Mouse (Mus musculus) gastrocnemius, postnatal 10 days (tissue): Measurements from ENCODE around the gene Rcsd1. TPM values are rescaled to one million over a fixed set of nuclear protein-coding genes. Genes with fewer than 3 reads are reported as not detected.

ENCODE experiments used
- DNase-seq: peaks from one replicate; pipeline ENCODE4 v3.0.0; 2021; ENCODE audit warnings: mixed read lengths
- microRNA-seq, 2 experiments: library from miRNA; unstranded; fragments of <30 nt; microRNA quantifications; one replicate each; pipeline ENCODE4 v1.2.0; 2021
- total RNA-seq, 2 experiments: library from RNA; stranded (reverse); gene quantifications; 2 replicates each; pipeline ENCODE4 v1.2.3; 2021

The Rcsd1 gene
- total RNA-seq, 2 experiments from 2014 or later: 128 to 138 TPM

- DNase-seq: no peak
Measured at GRCm38 (mm10) chr1:165625058-165625457, 84.5 kb downstream of the Rcsd1 start.

GRCm38 (mm10) chr1:165618201-165618624, 91.3 kb downstream of the Rcsd1 start:
- DNase-seq: peak; percentile 70

GRCm38 (mm10) chr1:165617166-165617891, 92.2 kb downstream of the Rcsd1 start:
- DNase-seq: no peak

- no peak for DNase-seq
Measured at GRCm38 (mm10) chr1:165616652-165617051, 92.9 kb downstream of the Rcsd1 start.

- no peak for DNase-seq
Measured at GRCm38 (mm10) chr1:165614793-165615192, 94.8 kb downstream of the Rcsd1 start.

GRCm38 (mm10) chr1:165613926-165614325, 95.6 kb downstream of the Rcsd1 start:
- DNase-seq: no peak

- no peak for DNase-seq
Measured at GRCm38 (mm10) chr1:165612714-165613113, 96.8 kb downstream of the Rcsd1 start.

GRCm38 (mm10) chr1:165610321-165610999, 99.1 kb downstream of the Rcsd1 start:
- DNase-seq: no peak

GRCm38 (mm10) chr1:165609495-165610320, 99.8 kb downstream of the Rcsd1 start:
- no peak for DNase-seq

GRCm38 (mm10) chr1:165608904-165609303, 100.7 kb downstream of the Rcsd1 start:
- no peak for DNase-seq

- no peak for DNase-seq
Measured at GRCm38 (mm10) chr1:165605774-165606173, 103.8 kb downstream of the Rcsd1 start.

- no peak for DNase-seq
Measured at GRCm38 (mm10) chr1:165605108-165605507, 104.4 kb downstream of the Rcsd1 start.

GRCm38 (mm10) chr1:165604203-165604602, 105.4 kb downstream of the Rcsd1 start:
- no peak for DNase-seq

- no peak for DNase-seq
Measured at GRCm38 (mm10) chr1:165603218-165603617, 106.3 kb downstream of the Rcsd1 start.

- DNase-seq: no peak
Measured at GRCm38 (mm10) chr1:165601775-165602280, 107.7 kb downstream of the Rcsd1 start.

Small RNA genes lying within 50 kb of the gene (microRNA-seq; reads per million reads assigned to microRNA genes)
- gene Gm44458: 0 reads per million in 2 experiments

Other genes starting within 250 kb of the Rcsd1 start
- gene Dcaf6, start 249.3 kb downstream of the Rcsd1 start, total RNA-seq: 100 to 1,000 TPM; 128 to 135 TPM
- 100 to 1,000 TPM; 148 to 186 TPM for gene Mpc2, start 249.1 kb downstream of the Rcsd1 start, total RNA-seq
- gene Adcy10, start 224.6 kb downstream of the Rcsd1 start, total RNA-seq: under 1 TPM in 1 of 2 experiments, not detected in 1; 0.12 TPM
- gene Mpzl1, start 75.2 kb downstream of the Rcsd1 start, total RNA-seq: 10 to 100 TPM; 34.6 to 46.9 TPM
- gene Creg1, start 54.0 kb upstream of the Rcsd1 start, total RNA-seq: 10 to 100 TPM; 37.2 to 42.5 TPM
- gene Cd247, start 78.9 kb upstream of the Rcsd1 start, total RNA-seq: 1 to 10 TPM; 1.6 to 1.9 TPM